Mouse (Mus musculus) small intestine, adult 10 weeks (tissue): Measurements from ENCODE around the gene Psme4. TPM values are rescaled to one million over a fixed set of nuclear protein-coding genes. Genes with fewer than 3 reads are reported as not detected.

Source experiments
- polyA plus RNA-seq: library from polyadenylated mRNA; stranded (reverse); fragments of 350-450 nt; fragmentation: Illumina TruSeq; extraction: RNeasy Lipid Tissue Mini Kit (QIAGEN cat#74804); gene quantifications from one replicate; pipeline ENCODE4 v1.2.3, GENCODE M21; 2014; ENCODE audit warnings: low replicate concordance

Gene Psme4
- polyA plus RNA-seq, result 112 TPM

DNA sequence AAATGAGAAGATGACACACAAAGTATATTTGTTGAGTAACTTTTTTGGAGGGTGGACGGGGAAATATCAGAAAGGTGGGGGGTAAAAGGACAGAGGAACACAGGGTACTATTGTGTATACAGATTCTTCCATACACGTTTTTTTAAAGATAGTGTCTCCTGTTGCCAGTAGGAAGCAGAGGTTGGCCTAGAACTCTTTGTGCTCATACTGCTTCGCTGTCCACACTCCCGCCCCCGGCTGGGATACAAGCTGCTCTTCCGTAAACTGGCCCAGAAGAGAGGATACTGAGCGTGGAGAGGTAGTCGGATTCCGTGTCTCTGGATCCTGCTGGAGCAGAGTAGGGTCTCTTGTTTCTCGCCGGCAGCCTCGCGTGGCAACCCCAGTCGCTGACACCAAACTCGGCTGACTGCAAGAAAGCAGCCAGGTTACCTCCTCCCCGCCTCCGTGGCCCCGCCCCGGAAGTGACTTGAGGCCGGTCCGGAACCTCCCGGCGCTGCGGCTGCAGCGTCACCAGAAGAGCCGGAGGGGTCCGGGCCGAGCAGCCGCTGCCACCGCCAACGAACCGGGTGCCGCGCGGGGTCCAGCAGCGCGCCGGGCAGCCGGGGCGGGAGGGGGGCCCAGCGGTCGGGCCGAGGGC, at the start of gene Psme4:
Gene Psme4, plus strand, starts transcription at position 460 of the 637 bp plus-strand sequence.

DNA sequence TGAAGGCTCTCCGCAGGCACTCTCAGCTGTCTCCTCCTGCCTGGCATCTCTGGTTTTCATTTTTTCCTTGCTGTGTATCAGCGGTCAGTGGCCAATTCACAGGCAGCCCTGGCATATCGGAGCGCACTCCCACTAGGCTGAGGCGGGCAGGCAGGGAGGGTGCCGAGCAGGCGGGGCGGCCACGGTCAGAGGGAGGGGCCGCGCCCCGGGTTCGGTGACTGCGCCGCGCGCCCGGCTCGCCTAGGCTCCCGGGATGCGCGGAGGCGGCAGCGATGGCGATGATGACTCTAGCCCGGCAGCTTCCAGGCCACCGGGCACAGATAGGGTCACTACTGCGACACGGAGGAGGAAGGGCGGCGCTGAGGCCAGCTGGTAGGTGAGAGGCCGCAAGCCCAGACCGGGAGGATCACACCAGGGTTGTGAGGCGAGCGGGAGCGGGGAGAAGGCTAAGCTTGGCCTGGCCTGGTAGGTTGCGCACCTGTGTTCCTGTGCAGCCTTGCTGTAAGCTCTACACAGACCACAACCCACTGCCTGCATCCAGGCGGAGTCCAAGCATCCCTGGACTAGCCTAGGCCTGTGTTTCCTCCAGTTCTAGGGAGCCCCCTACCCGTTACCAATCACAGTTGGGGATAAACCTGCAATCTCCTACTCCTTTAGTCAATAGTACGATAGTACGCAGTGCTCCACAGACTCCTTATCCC, 113.8 kb downstream of the Psme4 start, which contains the start of the genes Gpr75 and Asb3:
Gene Gpr75, plus strand, starts transcription at position 188 of the 701 bp plus-strand sequence.
Gene Asb3, plus strand, starts transcription at position 246 of the 701 bp plus-strand sequence.

Other genes with a start within 250 kb of the Psme4 start
- gene Acyp2, start 122.1 kb upstream of the Psme4 start, polyA plus RNA-seq, result 2.0 TPM
- 0.37 TPM for gene Gpr75, start 113.6 kb downstream of the Psme4 start, polyA plus RNA-seq
- 16.4 TPM for gene Asb3, start 113.7 kb downstream of the Psme4 start, polyA plus RNA-seq
- 150 TPM for gene Erlec1, start 182.6 kb downstream of the Psme4 start, polyA plus RNA-seq
- 129 TPM for gene Chac2, start 214.6 kb downstream of the Psme4 start, polyA plus RNA-seq